Mouse (Mus musculus) spleen, postnatal 4 days (tissue): Measurements from ENCODE around the gene Teddm1a.

Experiments used
- DNase-seq, 2 experiments: peaks; one replicate each; pipeline ENCODE4 v3.0.0; 2022; ENCODE audit warnings: low spot score in 2 of 2

Gene Teddm1a

GRCm38 (mm10) chr1:153905884-153906283 lies 14.3 kb downstream of the Teddm1a start:
- no peak for DNase-seq

GRCm38 (mm10) chr1:153908208-153908607 lies 16.7 kb downstream of the Teddm1a start:
- DNase-seq = no peak

- no peak for DNase-seq
Observed at GRCm38 (mm10) chr1:153908741-153909140, 17.2 kb downstream of the Teddm1a start.

- peak in 1 of 2 experiments; percentile 44 for DNase-seq
Observed at GRCm38 (mm10) chr1:153909213-153909962, 17.8 kb downstream of the Teddm1a start.

GRCm38 (mm10) chr1:153909963-153910291 lies 18.4 kb downstream of the Teddm1a start:
- DNase-seq = no peak

- DNase-seq = no peak
Observed at GRCm38 (mm10) chr1:153910423-153910822, 18.9 kb downstream of the Teddm1a start.

GRCm38 (mm10) chr1:153911276-153911795 lies 19.8 kb downstream of the Teddm1a start:
- no peak for DNase-seq

GRCm38 (mm10) chr1:153913869-153914268 lies 22.3 kb downstream of the Teddm1a start:
- no peak for DNase-seq

GRCm38 (mm10) chr1:153918521-153919206 lies 27.1 kb downstream of the Teddm1a start:
- DNase-seq = no peak

- DNase-seq = no peak
Observed at GRCm38 (mm10) chr1:153921642-153922041, 30.1 kb downstream of the Teddm1a start.

GRCm38 (mm10) chr1:153922571-153923021 lies 31.1 kb downstream of the Teddm1a start:
- DNase-seq = no peak

GRCm38 (mm10) chr1:153924395-153925385 lies 33.1 kb downstream of the Teddm1a start:
- no peak for DNase-seq

- DNase-seq = no peak
Observed at GRCm38 (mm10) chr1:153930431-153930830, 38.9 kb downstream of the Teddm1a start.

- DNase-seq = no peak
Observed at GRCm38 (mm10) chr1:153933772-153934171, 42.2 kb downstream of the Teddm1a start.

- no peak for DNase-seq
Observed at GRCm38 (mm10) chr1:153935844-153936380, 44.4 kb downstream of the Teddm1a start.

- DNase-seq = no peak
Observed at GRCm38 (mm10) chr1:153937025-153937424, 45.5 kb downstream of the Teddm1a start.

GRCm38 (mm10) chr1:153940986-153941385 lies 49.4 kb downstream of the Teddm1a start:
- no peak for DNase-seq
